Mouse (Mus musculus) gastrocnemius, postnatal 25 days (tissue): ENCODE results near the gene Crybg2. TPM values are rescaled to one million over a fixed set of nuclear protein-coding genes. Genes with fewer than 3 reads are reported as not detected.

Experiments
- DNase-seq: peaks from one replicate; pipeline ENCODE4 v3.0.0; 2022
- total RNA-seq, 2 experiments: library from RNA; stranded (reverse); gene quantifications; 1 replicate in 1 of 2; 2 replicates in 1 of 2; pipeline ENCODE4 v1.2.3; 2021

Gene Crybg2
- total RNA-seq, 2 experiments from 2014 or later = not detected

DNA sequence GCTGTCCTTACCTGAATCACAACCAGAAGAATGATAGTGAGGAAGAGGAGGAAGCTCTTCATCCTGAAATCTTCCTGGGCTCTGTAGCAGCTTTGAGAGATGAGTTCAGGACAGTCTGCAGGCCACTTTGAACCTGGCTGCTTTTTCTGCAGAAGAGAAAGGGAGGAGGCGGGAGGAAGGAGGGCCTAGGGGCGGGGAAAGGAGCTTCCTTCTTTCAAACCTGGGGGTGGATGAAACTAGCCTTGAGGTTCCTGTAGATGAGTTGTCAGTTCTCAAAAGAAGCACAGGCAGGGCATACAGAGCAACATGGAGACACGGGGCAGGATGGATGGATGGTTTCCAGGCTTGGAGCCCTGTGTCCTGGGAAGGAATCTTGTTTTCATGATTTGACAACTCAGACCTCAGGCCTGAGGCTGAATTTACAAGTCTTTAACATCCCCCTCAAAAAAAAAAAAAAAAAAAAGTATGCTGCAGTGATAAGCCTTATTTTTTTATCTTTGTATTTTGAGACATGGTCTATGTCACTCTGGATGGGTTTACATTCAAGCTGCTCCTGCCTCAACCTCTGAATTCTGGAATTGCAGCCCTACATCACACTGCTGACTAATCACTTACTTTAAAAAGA is 34.4 kb downstream of the Crybg2 start, which contains the start of gene Cd52:
Gene Cd52 (minus strand): TSS at position 160 of the 625 bp plus-strand sequence.
- peak; percentile 27 for DNase-seq

DNA sequence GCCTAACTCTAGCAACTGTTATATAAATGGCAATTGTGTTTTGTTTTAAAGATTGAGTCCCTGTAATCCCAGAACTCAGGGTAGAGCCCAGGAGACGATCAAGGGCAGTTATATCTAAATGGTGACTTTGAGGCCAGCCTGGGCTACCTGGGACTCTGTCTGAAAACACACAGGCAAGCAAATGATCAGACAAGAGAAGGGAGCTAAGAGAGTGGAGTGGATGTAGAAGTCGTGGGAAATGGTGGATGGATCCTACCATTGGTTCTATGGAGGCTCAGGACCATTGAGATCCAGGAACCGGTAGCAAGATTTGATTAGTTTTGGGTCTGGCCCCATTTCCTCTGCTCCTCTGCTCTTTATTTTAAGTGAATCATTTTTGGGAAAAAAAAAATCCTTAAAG is 35.5 kb downstream of the Crybg2 start:
- no peak for DNase-seq

DNA sequence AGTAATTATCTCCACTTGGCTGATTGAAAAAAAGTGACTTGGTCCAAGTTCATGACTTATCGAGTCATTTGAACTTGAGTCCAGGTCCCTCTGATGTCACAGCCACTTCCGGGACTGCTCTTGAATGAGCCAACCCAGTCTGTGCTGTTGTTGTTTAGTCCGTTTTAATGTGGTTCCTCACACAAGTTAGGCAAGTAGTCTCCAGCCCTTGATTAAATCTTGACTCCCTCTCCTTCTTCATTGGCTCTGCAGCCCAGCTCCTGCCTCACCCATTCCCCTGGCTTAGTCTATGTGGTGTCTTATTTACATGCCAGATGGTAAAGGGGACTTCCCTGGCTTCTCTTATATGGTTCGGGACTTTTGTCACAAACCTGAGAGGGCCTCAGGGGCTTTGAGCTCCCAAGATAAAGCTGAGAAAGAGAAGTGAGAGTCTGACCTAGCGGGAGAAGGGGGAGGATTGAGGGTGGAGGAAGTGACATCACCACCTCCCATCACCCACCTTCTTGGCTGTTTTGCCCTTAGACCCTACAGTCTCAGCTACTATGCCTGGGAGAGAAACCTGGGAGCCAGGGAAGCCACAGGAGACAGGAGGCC is 36.5 kb downstream of the Crybg2 start:
- no peak for DNase-seq

DNA sequence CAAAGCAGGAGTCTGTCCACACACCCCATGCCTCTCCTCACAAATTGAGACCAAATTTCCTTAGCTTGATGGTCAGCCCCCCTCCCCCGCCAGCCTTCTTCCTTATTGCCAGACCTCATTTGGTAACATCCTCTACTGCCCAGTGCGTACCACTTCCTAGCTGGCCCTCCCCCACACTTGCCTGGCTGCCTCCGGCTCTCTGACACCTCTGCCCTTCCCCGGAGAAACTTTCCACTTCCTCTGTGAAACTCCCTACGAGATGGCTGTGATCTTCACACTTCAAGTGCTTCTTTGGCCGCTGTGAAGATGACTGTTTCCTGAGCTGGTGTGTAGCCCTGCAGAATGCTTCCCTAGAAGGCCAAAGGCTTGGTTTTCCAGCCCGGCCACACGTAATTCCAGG is 38.0 kb downstream of the Crybg2 start:
- DNase-seq = peak; percentile 49

DNA sequence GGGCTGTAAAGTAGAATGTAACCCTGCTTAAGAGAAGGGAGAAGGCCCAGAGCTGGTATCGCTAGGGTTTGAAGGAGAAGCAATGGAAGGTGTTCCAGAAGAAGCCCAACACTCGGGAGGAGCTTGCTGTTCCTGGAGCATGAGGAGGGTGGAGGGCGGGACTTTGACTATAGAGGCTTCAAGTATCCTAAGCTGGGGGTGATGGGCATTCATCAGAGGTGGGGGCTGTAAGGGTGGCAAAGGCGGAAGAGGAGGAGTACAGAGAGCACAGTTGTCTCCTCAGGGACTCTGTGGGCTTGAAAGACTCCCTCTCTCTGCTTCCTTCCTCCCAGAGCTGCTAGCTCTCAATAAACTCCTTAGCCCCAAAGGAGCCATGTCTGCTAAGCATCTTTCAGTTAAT is 39.6 kb downstream of the Crybg2 start:
- no peak for DNase-seq

DNA sequence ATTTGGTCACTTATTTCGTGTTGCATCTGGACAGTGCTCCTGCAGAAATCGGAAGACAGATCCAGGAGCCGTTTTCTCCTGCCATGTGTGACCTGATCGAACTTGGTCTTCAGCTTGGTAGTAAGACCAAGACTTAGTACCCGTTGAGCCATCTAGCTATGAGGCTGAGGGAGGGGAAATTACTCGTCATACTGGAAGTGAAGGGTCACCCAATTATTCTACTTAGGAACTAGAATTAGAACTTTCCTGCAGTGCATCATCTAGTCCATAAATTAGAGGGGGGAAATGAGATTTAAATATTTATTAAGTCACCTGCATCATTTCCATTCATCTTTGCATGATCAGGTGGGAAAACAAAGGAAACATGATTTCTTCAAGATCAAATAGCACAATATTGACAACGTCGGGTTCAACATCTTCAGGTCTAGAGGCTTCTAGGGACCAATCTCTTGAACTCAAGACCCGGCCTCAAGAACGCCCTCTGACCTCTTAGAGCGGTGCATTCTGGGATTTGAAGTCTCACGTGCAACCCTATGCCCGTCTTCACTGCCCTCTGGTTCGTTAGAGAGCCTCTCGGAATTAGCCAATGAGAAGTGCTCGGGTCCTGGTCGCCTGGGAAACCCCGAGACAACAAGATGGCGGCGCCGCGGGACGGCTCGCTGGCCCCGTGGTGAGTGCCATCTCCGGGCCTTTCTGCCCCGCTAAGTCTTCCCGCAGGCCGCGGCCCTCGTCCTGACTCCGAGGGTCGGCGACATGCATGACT is 41.5 kb downstream of the Crybg2 start, which contains the start of gene Ubxn11:
Gene Ubxn11 (plus strand): TSS at position 592 of the 763 bp plus-strand sequence.
- DNase-seq = peak; percentile 79

DNA sequence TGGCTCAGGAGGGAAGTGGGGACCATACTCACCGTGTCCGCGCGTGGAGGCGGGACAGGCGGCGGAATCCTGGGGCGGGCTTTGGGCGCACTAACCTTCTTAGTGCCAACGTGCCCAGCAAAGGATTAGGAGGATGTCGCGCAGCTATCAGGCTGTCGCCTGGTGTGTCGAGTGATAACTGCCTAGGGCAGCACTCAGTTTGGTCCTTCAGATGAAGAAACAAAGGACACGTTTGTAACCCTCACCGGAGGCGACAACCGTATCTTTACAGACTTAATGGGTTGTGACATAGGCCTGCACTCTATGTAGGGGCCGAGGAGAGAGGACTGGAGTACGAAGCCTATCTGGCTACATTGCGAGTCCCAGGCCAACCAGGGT is 42.1 kb downstream of the Crybg2 start:
- no peak for DNase-seq

DNA sequence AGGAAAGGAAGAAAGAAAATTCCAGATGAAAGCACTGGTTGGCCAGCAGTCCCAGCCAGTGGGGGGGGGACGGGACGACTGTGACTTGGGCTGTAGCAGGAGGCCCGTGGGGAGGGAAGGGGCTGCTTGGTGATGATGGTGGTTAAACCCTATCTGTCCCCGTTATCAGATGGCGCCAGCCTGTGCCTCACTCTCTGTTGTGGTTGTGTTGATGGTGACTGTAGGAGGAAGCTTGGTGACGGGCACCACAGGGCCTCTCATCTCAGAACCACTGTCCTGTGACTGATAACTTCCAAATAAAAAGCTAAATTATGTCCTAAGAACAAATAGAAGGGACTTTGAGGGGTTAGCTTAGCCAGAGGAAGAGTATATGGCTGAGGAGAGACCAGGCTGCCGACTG is 45.5 kb downstream of the Crybg2 start:
- DNase-seq = no peak

DNA sequence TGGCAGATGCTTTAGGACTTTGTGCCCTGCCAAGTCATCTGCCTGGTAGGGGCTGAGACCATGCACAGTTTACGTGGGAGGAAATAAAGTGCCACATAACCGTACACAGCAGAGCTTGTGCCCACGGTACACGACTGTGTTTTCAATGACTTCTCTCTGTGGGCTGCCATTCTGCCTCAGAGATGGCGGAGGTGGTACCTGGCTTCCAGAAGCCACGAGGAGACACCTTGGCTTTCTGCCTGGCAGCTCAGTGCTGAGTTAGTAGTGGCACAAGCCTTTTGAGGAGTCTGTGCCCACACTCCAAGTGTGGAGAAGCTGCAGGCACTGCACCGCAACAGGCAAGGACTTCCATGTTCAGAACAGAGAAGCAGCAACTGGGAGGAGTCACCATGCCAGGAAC is 47.1 kb downstream of the Crybg2 start:
- DNase-seq = no peak

DNA sequence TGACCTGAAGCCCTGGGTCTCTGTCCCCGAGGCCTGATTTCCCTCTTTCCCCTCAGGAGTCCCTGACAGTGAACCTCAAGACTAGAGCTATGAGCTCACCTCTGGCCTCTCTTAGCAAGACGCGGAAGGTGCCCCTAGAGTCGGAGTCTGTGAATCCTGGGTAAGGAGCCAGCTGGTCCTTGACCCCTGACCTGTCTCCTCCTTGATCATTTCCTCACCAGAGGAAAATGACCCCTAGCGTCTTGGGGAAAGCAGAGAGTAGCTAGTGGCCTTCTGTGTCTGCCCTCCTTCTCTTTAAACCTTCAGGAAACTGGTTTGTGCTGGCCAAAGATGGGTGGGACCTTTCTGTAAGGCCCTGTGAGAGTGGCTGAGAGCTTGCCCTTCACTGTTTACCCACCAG is 47.6 kb downstream of the Crybg2 start:
- DNase-seq = no peak

DNA sequence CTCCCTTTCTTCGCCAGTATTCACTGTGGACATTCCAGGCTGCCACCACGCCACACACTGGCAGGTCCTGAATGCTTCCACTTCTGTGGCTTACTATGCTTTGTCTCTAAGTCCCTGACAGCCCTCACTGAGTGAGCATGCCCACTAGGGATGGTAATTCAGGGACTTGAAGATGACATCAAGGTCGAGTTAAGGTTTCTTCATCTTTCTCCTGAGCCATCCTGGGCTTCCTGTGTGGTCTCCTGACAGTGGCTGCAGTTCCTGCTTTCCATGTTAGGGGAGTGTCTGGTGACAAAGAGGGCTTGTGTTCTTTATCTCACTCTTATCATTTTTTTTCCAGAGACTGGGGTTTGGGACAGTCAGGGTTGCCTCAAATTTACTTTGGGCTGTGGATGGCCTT is 50.0 kb downstream of the Crybg2 start:
- no peak for DNase-seq

DNA sequence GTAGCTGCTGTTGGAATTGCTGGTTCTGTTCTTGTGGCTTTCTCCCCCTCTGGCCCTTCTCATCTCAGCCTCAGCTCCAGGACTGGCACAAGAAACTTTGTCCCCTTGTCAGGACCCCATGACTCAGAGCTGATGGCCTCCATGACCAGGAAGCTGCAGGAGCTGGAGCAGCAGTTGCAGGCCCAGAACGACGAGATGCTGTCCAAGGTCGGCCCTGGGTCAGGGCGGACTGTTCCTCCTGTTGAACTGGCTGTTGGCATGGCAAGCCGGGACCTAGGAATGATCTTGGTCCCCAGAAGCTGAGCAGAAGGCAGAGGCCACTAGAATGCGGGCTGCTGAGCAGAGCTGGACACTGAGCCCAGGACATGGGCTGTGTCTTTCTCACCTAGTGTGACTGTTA is 51.8 kb downstream of the Crybg2 start:
- no peak for DNase-seq

DNA sequence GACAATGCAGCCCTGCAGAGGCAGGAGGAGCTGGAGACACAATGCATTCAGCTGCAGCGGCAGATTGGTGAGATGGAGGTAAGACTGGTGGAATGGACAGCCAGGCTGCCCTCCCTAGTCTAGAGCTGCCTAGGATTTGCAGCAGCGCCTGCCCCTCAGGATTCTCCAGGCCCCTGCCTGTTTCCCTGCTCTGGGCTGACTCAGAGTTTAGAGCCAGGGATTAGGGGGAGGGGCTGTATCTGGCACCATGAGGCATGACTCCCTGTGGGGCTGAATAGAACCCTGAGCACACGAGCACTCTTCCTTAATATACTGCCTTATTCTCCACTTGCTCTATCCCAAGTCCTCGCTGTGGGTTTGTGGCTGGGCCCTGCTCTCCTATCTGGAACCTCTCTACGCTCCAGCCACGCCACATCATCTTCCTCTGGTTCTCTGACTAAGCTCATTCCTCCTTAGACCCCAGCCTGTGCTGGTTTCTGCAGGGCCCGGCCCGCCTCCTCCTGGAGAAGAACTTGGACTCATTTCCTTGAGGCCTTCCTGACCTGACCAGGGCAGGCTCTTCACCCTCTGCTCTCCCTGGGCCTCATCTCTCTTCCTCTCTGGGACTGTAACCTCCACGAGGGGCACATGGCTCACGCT is 52.9 kb downstream of the Crybg2 start:
- DNase-seq = no peak

DNA sequence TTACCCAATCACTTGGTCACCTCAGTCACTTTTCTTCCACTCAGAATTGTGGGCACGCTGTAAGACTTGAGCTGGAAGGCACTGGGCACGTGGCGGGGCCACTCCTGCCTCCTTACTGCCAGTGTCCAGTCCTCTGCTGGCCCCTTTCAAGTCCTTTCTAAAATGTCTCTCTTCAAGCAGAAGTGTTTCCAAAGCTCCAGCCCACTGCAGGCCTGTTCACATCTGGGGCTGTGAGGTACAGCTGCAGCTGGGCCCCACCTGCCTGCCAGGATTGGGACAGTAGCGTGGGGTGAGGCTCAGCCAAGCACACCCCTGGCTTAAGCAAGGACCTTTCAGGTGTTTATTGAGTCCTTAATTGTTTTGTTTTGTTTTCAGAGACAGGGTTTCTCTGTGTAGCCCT is 53.4 kb downstream of the Crybg2 start:
- no peak for DNase-seq

DNA sequence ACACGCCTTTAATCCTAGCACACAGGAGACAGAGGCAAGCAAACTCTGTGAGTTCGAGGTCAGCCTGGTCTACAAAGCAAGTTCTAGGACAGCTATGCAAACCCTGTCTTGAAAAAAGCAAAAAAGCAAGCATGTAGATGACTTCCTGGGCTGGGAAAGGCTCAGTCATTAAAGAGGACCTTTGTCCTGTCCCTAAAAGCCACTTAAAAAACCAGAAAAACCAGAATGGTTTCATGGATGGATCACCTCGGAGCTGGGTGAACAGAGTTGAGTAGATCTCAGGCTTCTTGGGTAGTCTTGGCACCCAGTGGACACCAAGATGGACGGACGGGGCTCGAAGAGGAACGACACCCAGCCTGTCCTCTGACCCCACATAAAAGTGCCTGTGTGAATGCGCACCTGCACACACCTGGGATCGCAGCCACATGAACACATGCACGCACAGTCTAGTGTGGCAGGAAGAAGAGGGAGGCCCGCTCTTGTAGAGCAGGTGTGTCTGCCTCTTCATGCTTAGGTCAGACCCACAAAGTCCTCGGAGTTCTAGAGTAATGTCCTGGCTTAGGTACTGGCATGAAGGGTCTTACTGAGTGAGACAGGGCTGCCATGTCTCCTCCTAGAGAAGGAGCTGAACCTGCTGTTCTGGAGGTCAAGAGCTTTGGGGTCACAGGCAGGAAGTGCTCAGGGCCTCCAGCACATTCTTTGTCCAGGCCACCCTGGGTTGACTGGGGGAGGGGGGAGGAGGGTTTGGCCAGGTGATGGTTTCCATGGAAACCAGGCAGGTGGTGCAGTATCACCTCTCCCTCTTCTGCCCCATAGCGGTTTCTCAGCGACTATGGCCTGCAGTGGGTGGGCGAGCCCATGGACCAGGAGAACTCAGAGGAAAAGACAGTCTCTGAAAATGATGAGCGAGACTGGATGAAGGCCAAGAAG is 54.9 kb downstream of the Crybg2 start:
- no peak for DNase-seq

DNA sequence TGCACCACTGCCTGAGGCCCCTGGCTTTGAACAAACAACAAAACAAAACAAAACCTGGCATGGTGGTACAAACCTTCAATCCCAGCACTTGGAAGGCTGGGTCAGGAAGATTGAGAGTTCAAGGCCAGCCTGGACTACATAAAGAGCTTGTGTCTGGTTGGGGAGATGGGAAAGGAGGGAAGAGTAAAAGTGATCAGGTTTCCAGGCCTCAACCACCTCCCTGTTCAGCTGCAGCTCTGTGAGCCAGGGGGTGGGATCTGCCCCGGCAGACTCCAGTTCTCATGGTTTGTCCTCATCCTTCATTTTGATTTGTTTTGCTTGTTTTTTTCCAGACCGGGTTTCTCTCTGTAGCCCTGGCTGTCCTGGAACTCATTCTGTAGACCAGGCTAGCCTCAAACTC is 55.9 kb downstream of the Crybg2 start:
- no peak for DNase-seq

DNA sequence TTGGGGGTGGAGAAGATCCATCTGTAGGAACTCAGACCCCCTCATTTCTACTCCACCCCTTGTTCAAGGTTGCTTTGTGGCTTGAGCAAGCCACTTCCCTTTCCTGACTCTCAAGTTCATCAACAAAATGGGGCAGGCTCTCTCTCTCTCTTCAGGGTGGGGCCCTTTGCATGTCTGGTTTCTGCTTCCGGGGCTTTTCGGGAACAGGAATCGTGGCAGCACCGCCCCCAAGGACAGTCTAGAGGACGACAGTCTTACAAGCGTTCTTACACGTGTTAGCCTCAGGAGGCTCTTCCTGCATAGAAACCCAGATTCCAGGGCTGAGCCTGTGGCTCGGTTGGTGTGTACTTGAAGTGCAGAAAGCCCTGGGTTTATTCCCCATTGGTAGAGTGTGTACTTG is 56.4 kb downstream of the Crybg2 start:
- DNase-seq = no peak

DNA sequence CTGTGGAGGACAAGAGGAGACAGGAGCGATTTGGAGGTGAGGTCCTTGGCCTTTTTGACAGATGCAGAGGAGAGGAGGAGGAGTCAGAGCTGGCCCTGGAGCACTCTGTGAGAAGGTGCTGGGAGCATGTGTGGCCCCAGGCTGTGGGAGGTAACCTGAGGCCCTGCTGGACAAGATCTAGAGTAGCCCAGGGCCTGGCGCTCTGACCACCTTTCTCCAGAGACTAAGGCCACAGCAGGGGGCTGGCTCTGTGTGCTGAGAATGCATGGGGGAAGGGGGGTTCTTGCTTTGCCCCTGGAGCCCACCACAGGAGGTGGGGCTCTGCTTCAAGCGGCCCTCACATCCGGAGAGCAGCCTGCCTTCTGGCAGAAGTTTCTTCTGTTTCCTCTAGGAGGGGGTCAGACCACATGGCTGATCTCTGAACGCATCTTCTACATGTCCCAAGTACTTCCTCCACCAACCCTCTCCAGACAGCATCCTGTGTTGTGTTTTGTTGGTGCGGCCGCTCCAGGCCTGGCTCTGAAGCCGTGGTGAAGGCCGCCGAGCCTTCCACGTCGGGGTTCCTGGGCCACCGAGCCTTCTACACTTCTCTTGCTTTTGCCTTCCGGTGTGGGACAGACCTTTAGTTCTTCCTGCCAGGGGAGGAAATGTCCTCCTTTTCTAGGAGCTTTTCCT is 57.6 kb downstream of the Crybg2 start:
- no peak for DNase-seq

DNA sequence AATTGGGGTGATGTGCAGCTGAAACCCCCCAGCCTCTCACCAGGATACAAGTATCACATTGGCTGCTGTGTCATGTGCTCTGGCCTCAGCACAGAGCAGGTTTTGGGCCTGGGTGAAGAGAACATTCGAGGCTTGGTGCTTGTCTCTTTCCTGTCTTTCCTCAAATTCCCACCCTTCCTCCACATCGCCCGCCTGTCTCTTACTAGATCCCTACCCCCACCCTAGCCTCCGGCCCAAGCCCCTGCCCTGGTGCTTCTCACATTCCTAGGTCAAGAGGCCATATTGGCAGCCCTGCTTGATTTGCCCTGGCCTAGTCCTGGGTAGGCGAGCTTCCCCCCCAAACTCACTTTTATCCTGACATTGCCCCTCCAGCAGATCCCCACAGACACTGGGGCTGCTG is 58.4 kb downstream of the Crybg2 start:
- DNase-seq = no peak

DNA sequence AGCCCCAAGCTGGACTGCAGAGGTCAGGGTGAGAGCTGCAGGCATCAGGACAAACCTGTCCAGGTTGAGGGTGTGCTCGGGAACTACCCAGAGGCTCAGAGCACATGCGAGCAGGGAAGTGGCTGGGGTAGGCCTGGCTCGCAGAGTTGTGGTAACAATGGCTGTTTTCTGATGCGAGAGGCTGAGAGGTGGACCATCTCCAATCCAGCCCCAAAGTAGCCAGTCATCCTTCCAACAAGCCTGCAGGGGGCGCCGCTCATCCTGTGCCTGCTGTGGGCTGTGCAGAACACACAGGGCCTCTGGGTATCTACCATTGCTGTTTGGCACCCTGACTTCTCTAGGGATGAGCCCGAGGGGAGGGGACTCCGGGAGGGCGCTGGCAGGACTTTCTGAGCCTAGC is 59.0 kb downstream of the Crybg2 start:
- no peak for DNase-seq

DNA sequence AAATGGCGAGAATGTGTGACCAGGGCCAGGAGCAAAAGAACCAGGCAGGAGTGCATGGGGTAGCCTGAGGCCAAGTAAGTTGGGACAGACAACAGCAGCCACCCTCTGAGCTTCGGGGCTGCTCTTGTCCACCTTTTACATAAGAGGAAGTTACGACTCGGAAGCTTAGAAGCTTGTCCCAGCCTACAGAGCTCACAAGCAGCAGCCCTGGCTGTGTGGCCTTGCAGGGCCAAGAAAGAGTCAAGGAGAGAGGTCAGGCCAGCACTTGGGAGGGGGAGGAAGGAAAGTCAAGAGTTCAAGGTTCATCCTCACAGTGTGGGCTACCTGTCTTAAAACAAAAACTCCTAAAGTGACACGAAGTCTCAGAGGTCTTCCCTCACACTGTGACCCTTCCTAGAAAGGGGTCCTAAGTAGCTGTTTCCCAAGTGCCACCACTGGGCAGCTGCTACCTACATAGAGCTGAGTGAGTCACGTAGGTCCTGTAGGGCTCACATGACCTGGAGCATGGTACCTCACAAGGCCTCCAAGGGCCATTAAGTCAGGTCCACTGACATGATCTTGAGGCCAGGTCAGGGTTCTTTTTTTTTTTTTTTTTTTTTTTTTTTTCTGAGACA is 59.7 kb downstream of the Crybg2 start:
- no peak for DNase-seq
